Mouse (Mus musculus): ENCODE data around the gene Neurl1a. TPM values are rescaled to one million over a fixed set of nuclear protein-coding genes. Genes with fewer than 3 reads are reported as not detected.

The Neurl1a gene
- polyA plus RNA-seq (2014; fragmentation: Nextera tagmentation; extraction: Ambion mirVana), result 9.6 and 11.4 TPM in 2 replicates

- Histone ChIP-seq H3K36me3 (ENCODE audit: control insufficient read depth, insufficient read depth, low read length) (no peaks in the 10 kb centered on the region), H3K9ac (replicated peaks; ENCODE audit: low read length) (peak within 1 kb of the TSS; percentile 67), H3K27me3 (ENCODE audit: control insufficient read depth, insufficient read depth, low read length) (peaks cover 12% of the 10 kb centered on the region; the same call in 1 of the 2 replicates), H3K4me2 (ENCODE audit: low read length) (peak within 1 kb of the TSS; percentile 93), H3K4me3 (replicated peaks; ENCODE audit: low read depth, low read length) (peak within 1 kb of the TSS; percentile 68), H3K4me1 (ENCODE audit: control insufficient read depth, insufficient read depth, low read length) (no peaks in the 10 kb centered on the region; the same call in 1 of the 2 replicates), H3K27ac (replicated peaks; ENCODE audit: low read depth, low read length) (peak within 1 kb of the TSS; percentile 72), H3K9me3 (ENCODE audit: control insufficient read depth, low read length) (peaks cover 3% of the 10 kb centered on the region; the same call in 1 of the 2 replicates)
- peak; percentile 88 for DNase-seq
- ATAC-seq (ENCODE audit: low FRiP score, low TSS enrichment), result peak; percentile 63
- under 1% methylated on average over 76 of the region's 98 CpGs for WGBS
Measured at GRCm38 (mm10) chr19:47178431-47179271, at the start of gene Neurl1a. Neurl1a (plus strand) TSS chr19:47178820.

GRCm38 (mm10) chr19:47128835-47129234 is 49.8 kb upstream of the Neurl1a start:
- Histone ChIP-seq H3K4me2 (ENCODE audit: low read length) (no peak overlapping the region), H3K9me3 (ENCODE audit: control insufficient read depth, low read length) (no peaks in the 10 kb centered on the region), H3K4me1 (ENCODE audit: control insufficient read depth, insufficient read depth, low read length) (no peaks in the 10 kb centered on the region), H3K4me3 (replicated peaks; ENCODE audit: low read depth, low read length) (no peak overlapping the region), H3K36me3 (ENCODE audit: control insufficient read depth, insufficient read depth, low read length) (peaks cover 92% of the 10 kb centered on the region), H3K27me3 (ENCODE audit: control insufficient read depth, insufficient read depth, low read length) (no peaks in the 10 kb centered on the region), H3K9ac (replicated peaks; ENCODE audit: low read length) (no peak overlapping the region), H3K27ac (replicated peaks; ENCODE audit: low read depth, low read length) (no peak overlapping the region)
- DNase-seq (no peak), ATAC-seq (ENCODE audit: low FRiP score, low TSS enrichment) (no peak)
- 91% methylated on average over 11 of the region's 11 CpGs for WGBS

GRCm38 (mm10) chr19:47130551-47131125 is 48.0 kb upstream of the Neurl1a start:
- DNase-seq, result no peak
- Histone ChIP-seq H3K9me3 (ENCODE audit: control insufficient read depth, low read length) (no peaks in the 10 kb centered on the region), H3K4me3 (replicated peaks; ENCODE audit: low read depth, low read length) (no peak overlapping the region), H3K36me3 (ENCODE audit: control insufficient read depth, insufficient read depth, low read length) (peaks cover 77% of the 10 kb centered on the region), H3K4me2 (ENCODE audit: low read length) (no peak overlapping the region), H3K9ac (replicated peaks; ENCODE audit: low read length) (no peak overlapping the region), H3K27ac (replicated peaks; ENCODE audit: low read depth, low read length) (no peak overlapping the region), H3K27me3 (ENCODE audit: control insufficient read depth, insufficient read depth, low read length) (no peaks in the 10 kb centered on the region), H3K4me1 (ENCODE audit: control insufficient read depth, insufficient read depth, low read length) (no peaks in the 10 kb centered on the region)
- 96% methylated on average over 15 of the region's 15 CpGs for WGBS
- no peak for ATAC-seq (ENCODE audit: low FRiP score, low TSS enrichment)

GRCm38 (mm10) chr19:47133161-47133560 is 45.5 kb upstream of the Neurl1a start:
- H3K27ac ChIP-seq (replicated peaks; ENCODE audit: low read depth, low read length), result no peak overlapping the region
- H3K4me2 ChIP-seq (ENCODE audit: low read length), result no peak overlapping the region
- ATAC-seq (ENCODE audit: low FRiP score, low TSS enrichment) (no peak), DNase-seq (no peak)
- H3K27me3 ChIP-seq (ENCODE audit: control insufficient read depth, insufficient read depth, low read length), result no peaks in the 10 kb centered on the region
- 95% methylated on average over 7 of the region's 7 CpGs for WGBS
- H3K4me3 ChIP-seq (replicated peaks; ENCODE audit: low read depth, low read length), result no peak overlapping the region
- peaks cover 11% of the 10 kb centered on the region for H3K4me1 ChIP-seq (ENCODE audit: control insufficient read depth, insufficient read depth, low read length)
- H3K36me3 ChIP-seq (ENCODE audit: control insufficient read depth, insufficient read depth, low read length), result peaks cover 52% of the 10 kb centered on the region
- no peak overlapping the region for H3K9ac ChIP-seq (replicated peaks; ENCODE audit: low read length)
- no peaks in the 10 kb centered on the region for H3K9me3 ChIP-seq (ENCODE audit: control insufficient read depth, low read length)

- no peak overlapping the region for H3K4me3 ChIP-seq (replicated peaks; ENCODE audit: low read depth, low read length)
- H3K9me3 ChIP-seq (ENCODE audit: control insufficient read depth, low read length), result no peaks in the 10 kb centered on the region
- peaks cover 15% of the 10 kb centered on the region for H3K4me1 ChIP-seq (ENCODE audit: control insufficient read depth, insufficient read depth, low read length)
- DNase-seq (no peak), ATAC-seq (ENCODE audit: low FRiP score, low TSS enrichment) (no peak)
- H3K27ac ChIP-seq (replicated peaks; ENCODE audit: low read depth, low read length), result no peak overlapping the region
- 89% methylated on average over 17 of the region's 17 CpGs for WGBS
- no peak overlapping the region for H3K4me2 ChIP-seq (ENCODE audit: low read length)
- peaks cover 28% of the 10 kb centered on the region for H3K36me3 ChIP-seq (ENCODE audit: control insufficient read depth, insufficient read depth, low read length)
- H3K9ac ChIP-seq (replicated peaks; ENCODE audit: low read length), result no peak overlapping the region
- H3K27me3 ChIP-seq (ENCODE audit: control insufficient read depth, insufficient read depth, low read length), result no peaks in the 10 kb centered on the region
Measured at GRCm38 (mm10) chr19:47135568-47135967, 43.1 kb upstream of the Neurl1a start.

GRCm38 (mm10) chr19:47136170-47136569 is 42.5 kb upstream of the Neurl1a start:
- 83% methylated on average over 5 of the region's 5 CpGs for WGBS
- DNase-seq, result no peak
- no peak overlapping the region for H3K4me2 ChIP-seq (ENCODE audit: low read length)
- no peaks in the 10 kb centered on the region for H3K9me3 ChIP-seq (ENCODE audit: control insufficient read depth, low read length)
- no peak overlapping the region for H3K9ac ChIP-seq (replicated peaks; ENCODE audit: low read length)
- H3K27me3 ChIP-seq (ENCODE audit: control insufficient read depth, insufficient read depth, low read length), result no peaks in the 10 kb centered on the region
- peaks cover 22% of the 10 kb centered on the region for H3K36me3 ChIP-seq (ENCODE audit: control insufficient read depth, insufficient read depth, low read length)
- H3K4me1 ChIP-seq (ENCODE audit: control insufficient read depth, insufficient read depth, low read length), result peaks cover 15% of the 10 kb centered on the region
- no peak overlapping the region for H3K4me3 ChIP-seq (replicated peaks; ENCODE audit: low read depth, low read length)
- ATAC-seq (ENCODE audit: low FRiP score, low TSS enrichment), result no peak
- H3K27ac ChIP-seq (replicated peaks; ENCODE audit: low read depth, low read length), result no peak overlapping the region

- no peaks in the 10 kb centered on the region for H3K27me3 ChIP-seq (ENCODE audit: control insufficient read depth, insufficient read depth, low read length)
- H3K4me1 ChIP-seq (ENCODE audit: control insufficient read depth, insufficient read depth, low read length), result peaks cover 15% of the 10 kb centered on the region
- no peak overlapping the region for H3K9ac ChIP-seq (replicated peaks; ENCODE audit: low read length)
- no peaks in the 10 kb centered on the region for H3K9me3 ChIP-seq (ENCODE audit: control insufficient read depth, low read length)
- 51% methylated on average over 6 of the region's 6 CpGs for WGBS
- peak overlapping the region; percentile 40; the same call in 1 of the 2 replicates for H3K4me2 ChIP-seq (ENCODE audit: low read length)
- H3K4me3 ChIP-seq (replicated peaks; ENCODE audit: low read depth, low read length), result no peak overlapping the region
- ATAC-seq (ENCODE audit: low FRiP score, low TSS enrichment) (no peak), DNase-seq (no peak)
- H3K27ac ChIP-seq (replicated peaks; ENCODE audit: low read depth, low read length), result no peak overlapping the region
- H3K36me3 ChIP-seq (ENCODE audit: control insufficient read depth, insufficient read depth, low read length), result peaks cover 12% of the 10 kb centered on the region
Measured at GRCm38 (mm10) chr19:47137051-47137581, 41.5 kb upstream of the Neurl1a start.

GRCm38 (mm10) chr19:47137771-47138421 is 40.7 kb upstream of the Neurl1a start, which contains the start of gene Calhm2:
Calhm2 (minus strand) TSS chr19:47138294.
- 11% methylated on average over 28 of the region's 28 CpGs for WGBS
- ATAC-seq (ENCODE audit: low FRiP score, low TSS enrichment), result no peak

More at GRCm38 (mm10) chr19:47137771-47138421, 40.7 kb upstream of the Neurl1a start, which contains the start of gene Calhm2:
- H3K36me3 ChIP-seq (ENCODE audit: control insufficient read depth, insufficient read depth, low read length), result peaks cover 4% of the 10 kb centered on the region
- H3K4me2 ChIP-seq (ENCODE audit: low read length), result peak within 1 kb of the TSS; percentile 40
- H3K9ac ChIP-seq (replicated peaks; ENCODE audit: low read length), result no peak within 1 kb of the TSS; the same call in 1 of the 2 replicates
- DNase-seq, result peak; percentile 22
- no peak within 1 kb of the TSS for H3K27ac ChIP-seq (replicated peaks; ENCODE audit: low read depth, low read length)
- no peaks in the 10 kb centered on the region for H3K27me3 ChIP-seq (ENCODE audit: control insufficient read depth, insufficient read depth, low read length)
- peaks cover 15% of the 10 kb centered on the region for H3K4me1 ChIP-seq (ENCODE audit: control insufficient read depth, insufficient read depth, low read length)
- no peak within 1 kb of the TSS; the same call in 1 of the 2 replicates for H3K4me3 ChIP-seq (replicated peaks; ENCODE audit: low read depth, low read length)
- H3K9me3 ChIP-seq (ENCODE audit: control insufficient read depth, low read length), result no peaks in the 10 kb centered on the region
